Mouse (Mus musculus): ENCODE measurements at regions not wholly inside any gene's neighbourhood (a gene's known extent, or its start where the extent isn't known, plus 50 kb on each side); places are given as distances from the start of the nearest gene placed in this dataset.

GRCm38 (mm10) chr16:86094461-86094860 is 192.8 kb upstream of the Adamts5 start:
- no peak for DNase-seq

GRCm38 (mm10) chr16:86090175-86090574 is 188.5 kb upstream of the Adamts5 start:
- intact Hi-C loops (cut with DNase I) = no loop called here
- no peak for DNase-seq

More at GRCm38 (mm10) chr16:86094461-86094860, 192.8 kb upstream of the Adamts5 start:
- intact Hi-C loops (cut with DNase I) = no loop called here

- DNase-seq = no peak
- intact Hi-C loops (cut with DNase I) = no loop called here
These were observed 185.8 kb upstream of the Adamts5 start for GRCm38 (mm10) chr16:86087421-86087820.

- peak in 1 of 2 experiments; percentile 19 for DNase-seq
- intact Hi-C loops (cut with DNase I) = no loop called here
These were observed 166.2 kb upstream of the Adamts5 start for GRCm38 (mm10) chr16:86067628-86068364.

GRCm38 (mm10) chr16:86060087-86060486 is 158.5 kb upstream of the Adamts5 start:
- DNase-seq = no peak
- intact Hi-C loops (cut with DNase I) = no loop called here

- DNase-seq = no peak
These were observed 143.1 kb upstream of the Adamts5 start for GRCm38 (mm10) chr16:86044695-86045094.

GRCm38 (mm10) chr16:86034772-86035171 is 133.1 kb upstream of the Adamts5 start:
- DNase-seq = no peak
- intact Hi-C loops (cut with DNase I) = no loop called here

More at GRCm38 (mm10) chr16:86044695-86045094, 143.1 kb upstream of the Adamts5 start:
- intact Hi-C loops (cut with DNase I) = no loop called here

- intact Hi-C loops (cut with DNase I) = no loop called here
- no peak for DNase-seq
These were observed 126.1 kb upstream of the Adamts5 start for GRCm38 (mm10) chr16:86027700-86028099.

- intact Hi-C loops (cut with DNase I) = no loop called here
- DNase-seq = peak in 1 of 2 experiments; percentile 2
These were observed 113.7 kb upstream of the Adamts5 start for GRCm38 (mm10) chr16:86015336-86015735.

- intact Hi-C loops (cut with DNase I) = no loop called here
- DNase-seq = no peak
These were observed 109.4 kb upstream of the Adamts5 start for GRCm38 (mm10) chr16:86011051-86011450.

- intact Hi-C loops (cut with DNase I) = no loop called here
- DNase-seq = no peak
These were observed 108.2 kb upstream of the Adamts5 start for GRCm38 (mm10) chr16:86009638-86010329.

GRCm38 (mm10) chr16:86007799-86008198 is 106.2 kb upstream of the Adamts5 start:
- DNase-seq = no peak
- intact Hi-C loops (cut with DNase I) = no loop called here

GRCm38 (mm10) chr16:86000846-86001245 is 99.2 kb upstream of the Adamts5 start:
- intact Hi-C loops (cut with DNase I) = no loop called here
- no peak for DNase-seq

- DNase-seq = no peak
- intact Hi-C loops (cut with DNase I) = no loop called here
These were observed 84.2 kb upstream of the Adamts5 start for GRCm38 (mm10) chr16:85985841-85986240.

- DNase-seq = peak; percentile 61 to 66
- intact Hi-C loops (cut with DNase I) = no loop called here
These were observed 75.5 kb upstream of the Adamts5 start for GRCm38 (mm10) chr16:85977102-85977501.

GRCm38 (mm10) chr16:85966892-85967444 is 65.3 kb upstream of the Adamts5 start:
- intact Hi-C loops (cut with DNase I) = no loop called here
- DNase-seq = no peak

- intact Hi-C loops (cut with DNase I) = no loop called here
- no peak for DNase-seq
These were observed 64.6 kb upstream of the Adamts5 start for GRCm38 (mm10) chr16:85966251-85966650.

- intact Hi-C loops (cut with DNase I) = loop anchor here (5.0 kb wide), 1 partner anchor 288 kb away; no protein-coding TSS in a partner anchor
- DNase-seq = peak; percentile 16 to 29
These were observed 63.0 kb upstream of the Adamts5 start for GRCm38 (mm10) chr16:85964352-85965210.

GRCm38 (mm10) chr16:85956006-85956562 is 54.5 kb upstream of the Adamts5 start:
- no peak for DNase-seq
- intact Hi-C loops (cut with DNase I) = no loop called here

- DNase-seq = no peak
- intact Hi-C loops (cut with DNase I) = no loop called here
These were observed 50.0 kb upstream of the Adamts5 start for GRCm38 (mm10) chr16:85951628-85952027.
